Mouse (Mus musculus) lung, postnatal 0 days (tissue): ENCODE measurements around the gene Ssr1. TPM values are rescaled to one million over a fixed set of nuclear protein-coding genes. Genes with fewer than 3 reads are reported as not detected.

Experiments
- ATAC-seq: fragments of 200-750 bp; cut with Nextera tagmentation; 2 replicates; pipeline ENCODE4 v1.8.0; 2017; ENCODE audit warnings: moderate library complexity
- DNase-seq: peaks from one replicate; pipeline ENCODE4 v3.0.0-alpha.2; 2016; ENCODE audit warnings: low spot score
- H3K27ac ChIP-seq: fragments of 300-500 bp; sonication (generic); 2 replicates; pipeline ENCODE4 v1.5.1; 2014; ENCODE audit warnings: antibody characterized with exemption, mild to moderate bottlenecking, low read length, mixed read lengths
- H3K27me3 ChIP-seq: fragments of 300-500 bp; sonication (generic); replicated peaks from 2 replicates; pipeline ENCODE4 v1.6.1; 2014; ENCODE audit warnings: low read length, mixed read lengths; ENCODE audit not compliant: insufficient read depth
- H3K36me3 ChIP-seq: fragments of 300-500 bp; sonication (generic); 2 replicates; pipeline ENCODE4 v1.6.1; 2014; ENCODE audit warnings: low read length, mixed read lengths; ENCODE audit not compliant: insufficient read depth
- H3K4me1 ChIP-seq: fragments of 300-500 bp; sonication (generic); 2 replicates; pipeline ENCODE4 v1.6.1; 2014; ENCODE audit warnings: antibody characterized with exemption, low read depth, low read length, mixed read lengths; ENCODE audit not compliant: insufficient read depth
- H3K4me2 ChIP-seq: fragments of 300-500 bp; sonication (generic); replicated peaks from 2 replicates; pipeline ENCODE4 v1.6.1; 2014; ENCODE audit warnings: low read depth, mild to moderate bottlenecking, low read length, moderate library complexity, mixed read lengths
- H3K4me3 ChIP-seq: fragments of 300-500 bp; sonication (generic); 2 replicates; pipeline ENCODE4 v1.5.1; 2014; ENCODE audit warnings: low read depth, low read length
- H3K9ac ChIP-seq: fragments of 300-500 bp; sonication (generic); replicated peaks from 2 replicates; pipeline ENCODE4 v1.6.1; 2014; ENCODE audit warnings: low read depth, mild to moderate bottlenecking
- H3K9me3 ChIP-seq: fragments of 300-500 bp; sonication (generic); 2 replicates; pipeline ENCODE4 v1.6.1; 2016; ENCODE audit warnings: low read length, mixed read lengths
- CTCF ChIP-seq: IDR thresholded peaks from 2 replicates; pipeline ENCODE4 v1.5.1; 2016; ENCODE audit warnings: antibody characterized with exemption, mild to moderate bottlenecking
- EP300 ChIP-seq: IDR thresholded peaks from 2 replicates; pipeline ENCODE4 v1.6.1; 2016; ENCODE audit warnings: antibody characterized with exemption, mild to moderate bottlenecking, control low read depth
- WGBS: fragments of 180-500 bp; shearing (Covaris S2); extraction: QIAGEN DNeasy Blood & Tissue Kit; methylation state at CpG from one replicate; pipeline ENCODE4 v1.1.7; 2014; 5-methylcytosine and 5-hydroxymethylcytosine counted together
- polyA plus RNA-seq: library from polyadenylated mRNA; unstranded; fragments of >200 nt; fragmentation: Nextera tagmentation; extraction: Ambion mirVana; gene quantifications from 2 replicates; pipeline ENCODE4 v1.2.1, GENCODE M21; 2015

Ssr1 gene
- polyA plus RNA-seq: 95.5 and 96.2 TPM in 2 replicates

- peak; percentile 99 for DNase-seq
- no peak for TF ChIP-seq EP300
- TF ChIP-seq CTCF: no peak
- Histone ChIP-seq H3K27me3 (no peaks in the 10 kb centered on the region), H3K4me3 (peak within 1 kb of the TSS; percentile 97), H3K27ac (peak within 1 kb of the TSS; percentile 97), H3K4me1 (no peaks in the 10 kb centered on the region; the same call in 1 of the 2 replicates), H3K36me3 (peaks cover 10% of the 10 kb centered on the region; the same call in 1 of the 2 replicates), H3K4me2 (peak within 1 kb of the TSS; percentile 66), H3K9me3 (no peaks in the 10 kb centered on the region), H3K9ac (peak within 1 kb of the TSS; percentile 94)
- ATAC-seq: peak; percentile 98
- WGBS: under 1% methylated on average over 63 of the region's 89 CpGs
Observed at GRCm38 (mm10) chr13:37993704-37994404, at the start of gene Ssr1. TSS of gene Ssr1 (minus strand) at chr13:37994217.

DNA sequence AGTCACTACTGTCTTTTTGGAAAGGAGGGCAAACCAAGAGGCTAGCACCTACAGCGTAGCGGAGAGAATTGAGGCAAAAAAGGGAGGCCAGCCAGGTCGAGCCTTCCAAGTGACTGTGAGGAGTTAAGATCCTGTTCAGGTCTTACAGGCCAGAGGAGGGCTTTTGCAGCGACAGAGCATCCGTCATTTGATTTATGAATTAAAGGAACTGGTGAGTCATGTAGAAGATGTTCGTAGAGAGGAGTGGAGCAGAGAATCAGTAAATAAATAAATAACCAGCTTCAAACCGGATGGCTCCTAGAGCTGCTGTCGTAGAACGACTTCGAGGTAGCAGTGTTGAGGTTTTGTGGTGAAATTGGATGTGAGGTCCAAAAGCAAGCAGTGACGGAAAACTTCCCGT lies 43.8 kb upstream of the Ssr1 start:
- WGBS: 22% methylated on average over 12 of the region's 12 CpGs
- DNase-seq (peak; percentile 51), ATAC-seq (no peak)
- H3K36me3 ChIP-seq: peaks cover 11% of the 10 kb centered on the region; the same call in 1 of the 2 replicates
- H3K4me3 ChIP-seq: peak overlapping the region; percentile 78
- H3K4me1 ChIP-seq: peaks cover 7% of the 10 kb centered on the region
- TF ChIP-seq CTCF: no peak
- no peak for TF ChIP-seq EP300
- H3K9me3 ChIP-seq: no peaks in the 10 kb centered on the region
- peak overlapping the region; percentile 59 for H3K4me2 ChIP-seq
- H3K27ac ChIP-seq: peak overlapping the region; percentile 81; the same call in 1 of the 2 replicates
- H3K9ac ChIP-seq: peak overlapping the region; percentile 93
- H3K27me3 ChIP-seq: no peaks in the 10 kb centered on the region

- Histone ChIP-seq H3K4me2 (peak within 1 kb of the TSS; percentile 59), H3K4me3 (peak within 1 kb of the TSS; percentile 78), H3K4me1 (peaks cover 7% of the 10 kb centered on the region), H3K27ac (peak within 1 kb of the TSS; percentile 81), H3K36me3 (0 out of 2 replicates have a peak, but pooled peaks cover 5% of the 10 kb centered on the region), H3K9me3 (no peaks in the 10 kb centered on the region), H3K27me3 (no peaks in the 10 kb centered on the region), H3K9ac (peak within 1 kb of the TSS; percentile 93)
- DNase-seq (peak; percentile 97), ATAC-seq (peak; percentile 98)
- TF ChIP-seq EP300 (0 out of 2 replicates have a peak, but pooled peaks have one; percentile 32), CTCF (peak; percentile 56)
- 3% methylated on average over 46 of the region's 47 CpGs for WGBS
Observed at GRCm38 (mm10) chr13:38037044-38037687, 43.1 kb upstream of the Ssr1 start, which contains the start of gene Cage1. TSS of gene Cage1 (minus strand) at chr13:38037069.

DNA sequence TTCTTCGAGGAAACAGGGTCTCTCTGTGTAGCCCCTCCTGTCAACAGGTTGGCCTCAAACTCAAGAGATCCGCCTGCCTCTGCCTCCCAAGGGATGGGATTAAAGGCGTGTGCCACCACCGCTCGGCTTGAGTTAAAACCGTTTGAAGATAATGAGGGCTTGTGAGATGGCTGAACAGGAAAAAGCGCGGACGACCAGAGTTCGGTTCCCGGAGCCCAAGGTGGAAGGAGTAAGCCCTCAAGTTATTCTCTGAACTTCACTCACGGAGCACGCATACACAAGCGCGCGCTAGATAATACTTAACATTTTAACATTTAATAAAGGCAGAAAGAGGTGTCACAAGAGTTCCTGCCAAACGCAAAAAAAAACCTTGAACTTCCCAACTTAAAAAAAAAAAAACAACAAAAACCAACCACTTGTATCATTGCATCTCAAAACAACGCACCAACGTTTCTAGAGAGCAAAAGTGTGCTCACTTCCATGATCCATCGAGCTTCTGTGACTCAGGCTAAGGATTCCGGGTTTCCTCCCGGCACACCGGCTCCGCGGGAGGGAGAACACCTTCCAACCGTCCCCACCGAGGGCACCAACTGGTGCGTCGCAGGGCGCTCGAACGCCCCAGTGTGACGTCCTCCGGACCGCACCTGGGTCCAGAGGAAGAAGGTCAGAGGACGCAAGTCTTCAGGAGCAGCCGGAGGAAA lies 42.5 kb upstream of the Ssr1 start, which contains the start of gene Riok1:
Gene Riok1 (plus strand): TSS at position 653 of the 701 bp plus-strand sequence.
- H3K27ac ChIP-seq: peak within 1 kb of the TSS; percentile 81
- TF ChIP-seq CTCF (no peak), EP300 (no peak)

DNA sequence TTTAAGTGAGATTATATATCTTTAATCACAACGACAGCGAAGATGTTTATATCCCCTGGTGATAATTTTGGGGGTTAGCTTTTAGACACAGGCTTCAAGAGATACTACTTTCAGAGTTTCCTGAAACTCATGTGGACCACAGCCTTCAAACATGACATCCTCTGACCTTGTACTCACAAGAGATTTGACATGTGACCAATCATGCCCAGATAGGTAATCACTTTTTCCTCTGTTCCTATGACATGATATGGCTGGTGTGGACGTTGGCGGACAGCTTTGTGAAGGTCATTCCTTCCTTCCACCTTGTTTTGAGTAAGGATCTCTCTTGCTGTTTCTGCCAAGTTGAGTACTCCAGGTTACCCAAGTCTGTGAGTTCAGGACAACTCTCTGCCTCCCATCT lies 34.4 kb upstream of the Ssr1 start:
- ATAC-seq: no peak
- 68% methylated on average over 4 of the region's 4 CpGs for WGBS
- TF ChIP-seq EP300 (no peak), CTCF (no peak)

More for the DNA sequence above, 42.5 kb upstream of the Ssr1 start, which contains the start of gene Riok1:
- ATAC-seq (peak; percentile 66), DNase-seq (no peak)
- peak within 1 kb of the TSS; percentile 78 for H3K4me3 ChIP-seq
- peak within 1 kb of the TSS; percentile 59 for H3K4me2 ChIP-seq
- H3K36me3 ChIP-seq: no peaks in the 10 kb centered on the region
- H3K27me3 ChIP-seq: no peaks in the 10 kb centered on the region
- WGBS: 12% methylated on average over 37 of the region's 37 CpGs
- no peaks in the 10 kb centered on the region for H3K9me3 ChIP-seq
- H3K4me1 ChIP-seq: peaks cover 7% of the 10 kb centered on the region
- peak within 1 kb of the TSS; percentile 93 for H3K9ac ChIP-seq

More for the DNA sequence above, 34.4 kb upstream of the Ssr1 start:
- Histone ChIP-seq H3K9ac (no peak overlapping the region), H3K4me3 (no peak overlapping the region), H3K27me3 (no peaks in the 10 kb centered on the region), H3K9me3 (no peaks in the 10 kb centered on the region), H3K36me3 (no peaks in the 10 kb centered on the region), H3K4me2 (no peak overlapping the region), H3K27ac (no peak overlapping the region), H3K4me1 (no peaks in the 10 kb centered on the region)
- no peak for DNase-seq
